Mouse (Mus musculus) small intestine, adult 2 months (tissue): Measurements from ENCODE around the gene Cdc42bpg. TPM values are rescaled to one million over a fixed set of nuclear protein-coding genes. Genes with fewer than 3 reads are reported as not detected.
A peak's percentile ranks its signal among the peaks of the same experiment; 100 is the strongest.

ENCODE experiments used
- H3K27ac ChIP-seq: fragments of 200-500 bp; 2 replicates; pipeline ENCODE4 v1.5.1; 2012; ENCODE audit warnings: low read depth, low read length, control low read depth, inconsistent platforms; ENCODE audit not compliant: insufficient read depth
- H3K27me3 ChIP-seq: fragments of 200-500 bp; 2 replicates; pipeline ENCODE4 v1.6.1; 2012; ENCODE audit warnings: mild to moderate bottlenecking, moderate library complexity, low read length, inconsistent platforms; ENCODE audit not compliant: control insufficient read depth, insufficient read depth
- H3K36me3 ChIP-seq: fragments of 200-500 bp; 2 replicates; pipeline ENCODE4 v1.6.1; 2012; ENCODE audit warnings: mild to moderate bottlenecking, low read length, control low read depth, inconsistent platforms; ENCODE audit not compliant: control insufficient read depth, insufficient read depth
- H3K4me1 ChIP-seq: fragments of 200-500 bp; 2 replicates; pipeline ENCODE4 v1.6.1; 2012; ENCODE audit warnings: low read length, inconsistent platforms, mixed read lengths; ENCODE audit not compliant: control insufficient read depth, insufficient read depth, insufficient read length
- H3K4me3 ChIP-seq: fragments of 200-500 bp; 2 replicates; pipeline ENCODE4 v1.5.1; 2012; ENCODE audit warnings: low read depth, mild to moderate bottlenecking, control low read depth, inconsistent platforms, low read length, moderate library complexity
- CTCF ChIP-seq: fragments of 200-500 bp; IDR thresholded peaks from 2 replicates; pipeline ENCODE4 v1.5.1; 2012; ENCODE audit warnings: low read depth, mild to moderate bottlenecking, control low read depth, inconsistent platforms, low read length, moderate library complexity, mixed read lengths; ENCODE audit not compliant: insufficient replicate concordance, insufficient read length; ENCODE audit errors: extremely low read depth
- POLR2A ChIP-seq: fragments of 200-500 bp; IDR thresholded peaks from 2 replicates; pipeline ENCODE4 v1.6.1; 2012; ENCODE audit warnings: low read depth, mild to moderate bottlenecking, control low read depth, inconsistent platforms, low read length, moderate library complexity
- WGBS: fragments of 180-500 bp; shearing (Covaris S2); methylation state at CpG from one replicate; pipeline ENCODE4 v1.1.7; 2018; 5-methylcytosine and 5-hydroxymethylcytosine counted together
- polyA plus RNA-seq: library from polyadenylated mRNA; depleted of rRNA; stranded (reverse); fragments of >200 nt; gene quantifications from 2 replicates; pipeline ENCODE4 v1.2.3, GENCODE M21; 2012

Gene Cdc42bpg
- polyA plus RNA-seq, 1 experiment: 53.2 TPM

DNA sequence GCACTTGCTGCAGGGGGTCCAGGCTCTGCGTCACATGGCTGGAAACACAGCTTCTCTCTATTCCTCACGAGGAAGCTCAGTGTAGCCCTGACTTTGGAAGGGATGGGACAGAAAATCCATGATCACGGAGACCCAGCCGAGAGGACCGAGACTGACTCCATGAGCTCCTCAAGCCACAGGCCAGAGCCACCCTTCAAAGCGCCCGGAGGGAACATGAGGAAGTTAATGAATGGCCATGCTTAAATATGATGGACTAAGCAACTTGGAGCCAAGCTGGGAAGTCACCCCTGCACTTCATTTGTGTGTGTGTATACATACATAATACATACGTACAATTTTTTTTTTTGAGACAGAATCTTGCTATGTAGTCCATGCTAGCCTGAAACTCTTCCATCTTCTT is 35.0 kb upstream of the Cdc42bpg start:
- TF ChIP-seq CTCF: no peak
- no peak for TF ChIP-seq POLR2A
- 26% methylated on average over 8 of the region's 8 CpGs for WGBS
- H3K4me1 ChIP-seq: peaks cover 40% of the 10 kb centered on the region
- peak overlapping the region; percentile 92 for H3K27ac ChIP-seq
- H3K27me3 ChIP-seq: no peaks in the 10 kb centered on the region
- no peaks in the 10 kb centered on the region for H3K36me3 ChIP-seq
- no peak overlapping the region for H3K4me3 ChIP-seq

DNA sequence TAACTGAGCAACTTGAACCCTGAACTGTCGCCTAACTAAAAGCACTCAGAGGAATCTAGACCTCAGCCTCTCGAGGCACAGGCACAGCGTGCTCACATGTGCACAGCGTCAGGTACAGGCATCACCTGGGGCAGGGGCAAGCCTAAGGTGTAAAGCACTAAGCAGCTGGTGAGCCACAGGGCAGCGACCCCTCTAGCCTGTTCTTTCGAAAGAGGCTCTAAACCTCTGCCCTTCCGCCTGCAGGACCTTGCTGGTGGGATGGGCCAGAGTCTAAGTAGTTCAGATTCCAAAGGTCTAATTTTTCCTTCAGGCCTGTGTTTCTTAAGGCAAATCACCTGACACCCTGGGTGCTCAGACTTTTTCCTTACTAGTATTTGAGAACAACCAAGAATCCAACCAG is 34.2 kb upstream of the Cdc42bpg start:
- Histone ChIP-seq H3K27me3 (no peaks in the 10 kb centered on the region), H3K27ac (peak overlapping the region; percentile 92), H3K4me3 (no peak overlapping the region), H3K36me3 (no peaks in the 10 kb centered on the region), H3K4me1 (peaks cover 40% of the 10 kb centered on the region)
- TF ChIP-seq POLR2A (no peak), CTCF (no peak)
- 33% methylated on average over 7 of the region's 7 CpGs for WGBS

DNA sequence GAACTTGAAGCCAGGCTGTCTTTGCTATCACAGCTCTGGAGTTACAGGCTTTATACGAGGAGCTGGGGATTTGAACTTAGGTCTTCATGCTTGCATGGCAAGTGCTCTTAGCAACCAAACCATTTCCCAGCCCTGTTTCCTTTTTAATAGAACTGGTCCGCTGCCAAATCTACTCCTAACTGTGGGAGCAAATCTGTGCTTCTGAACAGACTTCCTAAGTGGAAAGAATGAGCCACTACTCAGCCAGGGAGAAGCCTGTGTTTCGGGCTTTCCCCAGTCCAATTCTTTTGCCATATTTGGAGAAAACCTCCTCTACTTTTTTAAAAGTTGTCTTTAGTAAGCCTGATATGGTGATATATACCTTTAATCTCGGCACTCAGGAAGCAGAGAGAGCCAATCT is 33.5 kb upstream of the Cdc42bpg start:
- WGBS: 52% methylated on average over 4 of the region's 4 CpGs
- Histone ChIP-seq H3K36me3 (no peaks in the 10 kb centered on the region), H3K27ac (peak overlapping the region; percentile 77), H3K27me3 (no peaks in the 10 kb centered on the region), H3K4me1 (peaks cover 40% of the 10 kb centered on the region), H3K4me3 (no peak overlapping the region)
- no peak for TF ChIP-seq CTCF
- no peak for TF ChIP-seq POLR2A

DNA sequence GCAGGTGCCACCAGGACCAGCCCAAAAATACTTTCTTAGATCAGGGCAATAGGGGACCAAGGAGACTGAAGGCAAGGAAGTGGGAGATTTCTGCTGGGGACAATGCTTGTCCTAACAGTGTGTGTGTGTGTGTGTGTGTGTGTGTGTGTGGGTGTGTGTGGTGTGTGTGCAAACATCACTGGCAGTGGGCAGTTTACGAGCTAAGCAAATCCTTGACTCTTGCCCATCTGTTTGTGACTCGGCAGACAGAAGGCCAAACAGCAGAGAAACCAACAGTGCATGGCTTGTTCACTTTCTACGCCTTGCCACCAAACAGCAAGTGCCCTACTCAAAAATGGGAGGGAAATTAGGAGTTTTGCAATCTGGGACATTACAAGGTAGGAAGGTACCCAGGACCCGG is 32.7 kb upstream of the Cdc42bpg start:
- no peaks in the 10 kb centered on the region for H3K36me3 ChIP-seq
- H3K27me3 ChIP-seq: no peaks in the 10 kb centered on the region
- TF ChIP-seq POLR2A (no peak), CTCF (no peak)
- no peak overlapping the region for H3K4me3 ChIP-seq
- H3K4me1 ChIP-seq: peaks cover 42% of the 10 kb centered on the region
- H3K27ac ChIP-seq: peak overlapping the region; percentile 27
- 62% methylated on average over 4 of the region's 4 CpGs for WGBS

DNA sequence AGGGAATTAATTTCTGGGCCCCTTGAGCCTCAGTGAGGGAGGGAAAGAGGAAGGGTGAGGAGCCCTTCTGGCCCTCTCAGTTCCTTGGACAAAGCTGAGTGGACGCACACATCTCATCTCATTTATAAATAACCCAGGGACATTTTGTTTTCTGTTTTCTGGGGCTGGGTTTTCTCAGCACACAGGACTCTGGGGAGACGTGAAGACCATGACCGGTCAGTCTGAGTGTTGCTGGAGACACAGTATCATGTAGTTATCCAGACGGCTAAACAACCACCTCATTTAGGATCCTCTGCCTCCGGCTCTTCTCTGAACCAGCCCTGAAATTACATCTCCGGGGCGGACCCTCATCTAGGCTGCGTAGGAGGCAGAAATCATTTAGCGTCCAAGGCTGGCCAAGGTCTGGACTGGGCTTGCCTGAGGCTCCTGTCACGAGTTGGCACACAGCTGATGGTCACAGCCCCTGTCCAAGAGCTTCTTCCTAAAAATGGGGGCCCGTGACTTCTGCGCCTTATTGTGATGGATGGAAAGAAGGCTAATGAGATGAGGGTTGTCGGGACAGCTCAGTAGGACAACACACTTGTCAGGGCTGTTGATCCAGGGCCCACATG is 32.2 kb upstream of the Cdc42bpg start:
- H3K36me3 ChIP-seq: 0 out of 2 replicates have a peak, but pooled peaks cover 3% of the 10 kb centered on the region
- H3K4me3 ChIP-seq: no peak overlapping the region
- peaks cover 46% of the 10 kb centered on the region for H3K4me1 ChIP-seq
- H3K27ac ChIP-seq: peak overlapping the region; percentile 27
- TF ChIP-seq CTCF (no peak), POLR2A (no peak)
- 89% methylated on average over 13 of the region's 13 CpGs for WGBS
- H3K27me3 ChIP-seq: no peaks in the 10 kb centered on the region

DNA sequence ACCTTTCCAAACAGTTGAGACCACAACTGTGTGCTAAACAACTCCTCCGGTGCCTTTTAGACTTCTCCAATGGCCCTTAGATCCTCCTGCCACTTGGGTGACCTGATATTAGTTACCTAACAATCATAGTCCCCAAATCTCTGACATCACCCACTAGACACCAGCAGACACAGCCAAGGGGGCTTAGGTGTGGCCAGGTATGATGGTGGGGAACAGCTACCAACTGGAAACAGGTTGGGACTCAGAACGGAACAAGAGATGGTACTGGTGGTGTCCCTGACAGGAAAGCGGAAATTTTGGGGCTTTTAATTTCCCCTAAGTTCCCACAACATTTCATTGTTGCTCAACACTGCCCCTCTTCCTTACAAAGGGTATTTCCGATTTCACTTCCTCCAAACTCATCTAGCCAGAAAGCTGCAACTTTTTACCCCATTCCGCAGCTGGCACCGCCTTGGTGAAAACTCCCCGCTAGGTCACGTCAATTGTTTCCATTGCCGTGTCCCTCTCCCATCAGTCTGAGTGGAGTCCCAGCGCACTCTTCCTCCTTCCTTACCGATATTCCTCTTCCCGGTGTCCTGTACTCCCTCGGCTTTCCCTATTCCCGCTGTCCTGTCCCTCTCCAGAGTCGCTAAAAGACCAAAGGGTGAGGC is 30.4 kb upstream of the Cdc42bpg start:
- Histone ChIP-seq H3K36me3 (peaks cover 16% of the 10 kb centered on the region), H3K4me1 (peaks cover 44% of the 10 kb centered on the region), H3K4me3 (peak overlapping the region; percentile 91), H3K27me3 (no peaks in the 10 kb centered on the region), H3K27ac (peak overlapping the region; percentile 84)
- 4% methylated on average over 15 of the region's 15 CpGs for WGBS
- TF ChIP-seq CTCF (no peak), POLR2A (no peak)

DNA sequence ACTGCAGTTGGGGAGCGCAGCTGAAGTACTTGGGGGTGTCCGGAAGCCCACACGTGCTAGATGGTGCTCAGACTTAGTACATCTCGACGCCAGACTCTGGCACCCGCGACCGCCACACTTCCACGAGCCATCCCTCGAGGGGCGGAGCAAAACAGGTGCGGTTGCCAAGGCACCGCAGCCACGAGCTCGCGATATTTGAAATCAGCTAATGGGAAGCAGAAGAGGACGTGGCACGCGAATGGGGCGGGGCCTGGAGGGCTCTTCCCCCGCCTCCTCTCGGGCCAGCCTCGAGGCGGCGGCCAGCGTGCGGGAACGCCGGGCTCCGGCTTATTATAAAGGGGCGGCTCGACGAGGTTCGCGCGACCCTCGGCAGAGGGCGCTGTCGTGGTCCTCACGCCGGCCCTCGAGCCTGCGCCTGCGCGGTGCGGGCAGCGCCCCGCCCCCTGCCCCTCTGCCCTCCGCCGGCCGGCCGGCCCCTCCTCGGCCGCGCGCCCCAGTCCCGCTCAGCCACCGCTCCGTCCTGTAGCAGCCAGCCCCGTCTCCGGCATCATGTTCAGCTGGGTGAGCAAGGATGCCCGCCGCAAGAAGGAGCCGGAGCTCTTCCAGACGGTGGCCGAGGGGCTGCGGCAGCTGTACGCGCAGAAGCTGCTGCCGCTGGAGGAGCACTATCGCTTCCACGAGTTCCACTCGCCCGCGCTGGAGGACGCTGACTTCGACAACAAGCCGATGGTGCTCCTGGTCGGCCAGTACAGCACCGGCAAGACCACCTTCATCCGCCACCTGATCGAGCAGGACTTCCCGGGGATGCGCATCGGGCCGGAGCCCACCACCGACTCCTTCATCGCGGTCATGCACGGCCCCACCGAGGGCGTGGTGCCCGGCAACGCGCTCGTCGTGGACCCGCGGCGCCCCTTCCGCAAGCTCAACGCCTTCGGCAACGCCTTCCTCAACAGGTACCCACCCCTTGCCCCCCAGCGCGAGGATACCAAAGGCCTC is 29.5 kb upstream of the Cdc42bpg start, which contains the start of gene Ehd1:
Ehd1 (plus strand) TSS at position 300 of the 996 bp plus-strand sequence.
- H3K4me1 ChIP-seq: peaks cover 40% of the 10 kb centered on the region
- no peaks in the 10 kb centered on the region for H3K27me3 ChIP-seq
- peak within 1 kb of the TSS; percentile 91 for H3K4me3 ChIP-seq
- WGBS: under 1% methylated on average over 105 of the region's 106 CpGs
- H3K27ac ChIP-seq: peak within 1 kb of the TSS; percentile 88
- TF ChIP-seq POLR2A (peak; percentile 66; the same call in 1 of the 2 replicates), CTCF (peak; percentile 72)
- peaks cover 24% of the 10 kb centered on the region for H3K36me3 ChIP-seq
